Mouse (Mus musculus) hindbrain, embryonic 10.5 days (tissue): ENCODE results near the gene Adam12. TPM values are rescaled to one million over a fixed set of nuclear protein-coding genes. Genes with fewer than 3 reads are reported as not detected.

ENCODE experiments used
- DNase-seq: peaks from one replicate; pipeline ENCODE4 v3.0.0-alpha.2; 2017; ENCODE audit warnings: low spot score
- H3K27ac ChIP-seq: fragments of 300-500 bp; sonication (generic); 2 replicates; pipeline ENCODE4 v1.5.1; 2016; ENCODE audit warnings: mild to moderate bottlenecking, moderate library complexity
- H3K27me3 ChIP-seq: fragments of 300-500 bp; sonication (generic); 2 replicates; pipeline ENCODE4 v1.6.1; 2016; ENCODE audit warnings: mild to moderate bottlenecking; ENCODE audit not compliant: poor library complexity, insufficient read depth, severe bottlenecking
- H3K36me3 ChIP-seq: fragments of 300-500 bp; sonication (generic); 2 replicates; pipeline ENCODE4 v1.6.1; 2016; ENCODE audit warnings: mild to moderate bottlenecking, moderate library complexity
- H3K4me1 ChIP-seq: fragments of 300-500 bp; sonication (generic); replicated peaks from 2 replicates; pipeline ENCODE4 v1.6.1; 2016; ENCODE audit warnings: mild to moderate bottlenecking
- H3K4me3 ChIP-seq: fragments of 300-500 bp; sonication (generic); 2 replicates; pipeline ENCODE4 v1.5.1; 2016; ENCODE audit warnings: mild to moderate bottlenecking, moderate library complexity
- H3K9me3 ChIP-seq: fragments of 300-500 bp; sonication (generic); 2 replicates; pipeline ENCODE4 v1.6.1; 2016; ENCODE audit warnings: mild to moderate bottlenecking, moderate library complexity
- WGBS: fragments of 180-500 bp; shearing (Covaris S2); methylation state at CpG from one replicate; pipeline ENCODE4 v1.1.7; 2016; 5-methylcytosine and 5-hydroxymethylcytosine counted together
- polyA plus RNA-seq: library from polyadenylated mRNA; unstranded; fragments of >200 nt; fragmentation: Nextera tagmentation; extraction: Ambion mirVana; gene quantifications from 2 replicates; pipeline ENCODE4 v1.2.1, GENCODE M21; 2016

The Adam12 gene
- polyA plus RNA-seq, 1 experiment from 2014 or later = 2.0 TPM

- Histone ChIP-seq H3K36me3 (no peaks in the 10 kb centered on the region), H3K9me3 (no peaks in the 10 kb centered on the region), H3K4me3 (no peak overlapping the region), H3K27me3 (no peaks in the 10 kb centered on the region), H3K27ac (no peak overlapping the region), H3K4me1 (no peaks in the 10 kb centered on the region)
- WGBS = 86% methylated on average over 4 of the region's 4 CpGs
- DNase-seq = no peak
These were observed 245.7 kb downstream of the Adam12 start for GRCm38 (mm10) chr7:133986201-133986600.

GRCm38 (mm10) chr7:133985648-133986047 lies 246.3 kb downstream of the Adam12 start:
- no peaks in the 10 kb centered on the region for H3K36me3 ChIP-seq
- DNase-seq = no peak
- no peaks in the 10 kb centered on the region for H3K27me3 ChIP-seq
- no peaks in the 10 kb centered on the region for H3K4me1 ChIP-seq
- no peak overlapping the region for H3K27ac ChIP-seq
- WGBS = 87% methylated on average over 1 of the region's 1 CpGs
- no peaks in the 10 kb centered on the region for H3K9me3 ChIP-seq
- no peak overlapping the region for H3K4me3 ChIP-seq

- Histone ChIP-seq H3K36me3 (no peaks in the 10 kb centered on the region), H3K27ac (no peak overlapping the region), H3K27me3 (no peaks in the 10 kb centered on the region), H3K9me3 (no peaks in the 10 kb centered on the region), H3K4me1 (no peaks in the 10 kb centered on the region), H3K4me3 (no peak overlapping the region)
- no peak for DNase-seq
- WGBS = 78% methylated on average over 8 of the region's 8 CpGs
These were observed 255.4 kb downstream of the Adam12 start for GRCm38 (mm10) chr7:133976388-133977122.

- Histone ChIP-seq H3K9me3 (no peaks in the 10 kb centered on the region), H3K27me3 (no peaks in the 10 kb centered on the region), H3K4me3 (no peak overlapping the region), H3K4me1 (peaks cover 6% of the 10 kb centered on the region; the same call in 1 of the 2 replicates), H3K27ac (no peak overlapping the region), H3K36me3 (no peaks in the 10 kb centered on the region)
- no peak for DNase-seq
- 77% methylated on average over 1 of the region's 1 CpGs for WGBS
These were observed 260.9 kb downstream of the Adam12 start for GRCm38 (mm10) chr7:133971086-133971485.

GRCm38 (mm10) chr7:133970407-133970806 lies 261.5 kb downstream of the Adam12 start:
- no peak overlapping the region for H3K4me3 ChIP-seq
- H3K27ac ChIP-seq = no peak overlapping the region
- WGBS = 73% methylated on average over 5 of the region's 5 CpGs
- no peaks in the 10 kb centered on the region for H3K36me3 ChIP-seq
- no peaks in the 10 kb centered on the region for H3K27me3 ChIP-seq
- peak; percentile 7 for DNase-seq
- H3K4me1 ChIP-seq = peaks cover 6% of the 10 kb centered on the region; the same call in 1 of the 2 replicates
- no peaks in the 10 kb centered on the region for H3K9me3 ChIP-seq

- Histone ChIP-seq H3K27me3 (no peaks in the 10 kb centered on the region), H3K9me3 (no peaks in the 10 kb centered on the region), H3K4me1 (peaks cover 6% of the 10 kb centered on the region; the same call in 1 of the 2 replicates), H3K4me3 (no peak overlapping the region), H3K27ac (no peak overlapping the region), H3K36me3 (no peaks in the 10 kb centered on the region)
- WGBS = 53% methylated on average over 5 of the region's 5 CpGs
- DNase-seq = no peak
These were observed 264.0 kb downstream of the Adam12 start for GRCm38 (mm10) chr7:133967906-133968305.

GRCm38 (mm10) chr7:133963501-133963900 lies 268.4 kb downstream of the Adam12 start:
- Histone ChIP-seq H3K9me3 (no peaks in the 10 kb centered on the region), H3K36me3 (no peaks in the 10 kb centered on the region), H3K4me1 (no peaks in the 10 kb centered on the region; the same call in 1 of the 2 replicates), H3K27ac (no peak overlapping the region), H3K27me3 (no peaks in the 10 kb centered on the region), H3K4me3 (no peak overlapping the region)
- no peak for DNase-seq
- WGBS = 66% methylated on average over 8 of the region's 8 CpGs

GRCm38 (mm10) chr7:133959200-133959599 lies 272.7 kb downstream of the Adam12 start:
- no peaks in the 10 kb centered on the region for H3K27me3 ChIP-seq
- 0 out of 2 replicates have a peak, but pooled peaks cover 5% of the 10 kb centered on the region for H3K4me1 ChIP-seq
- DNase-seq = no peak
- H3K27ac ChIP-seq = no peak overlapping the region
- H3K9me3 ChIP-seq = no peaks in the 10 kb centered on the region
- WGBS = 63% methylated on average over 4 of the region's 4 CpGs
- no peaks in the 10 kb centered on the region for H3K36me3 ChIP-seq
- H3K4me3 ChIP-seq = no peak overlapping the region

GRCm38 (mm10) chr7:133957873-133958272 lies 274.1 kb downstream of the Adam12 start:
- 66% methylated on average over 2 of the region's 2 CpGs for WGBS

GRCm38 (mm10) chr7:133954111-133955091 lies 277.5 kb downstream of the Adam12 start:
- H3K27me3 ChIP-seq = no peaks in the 10 kb centered on the region
- H3K36me3 ChIP-seq = no peaks in the 10 kb centered on the region
- WGBS = 62% methylated on average over 9 of the region's 9 CpGs
- DNase-seq = no peak
- no peak overlapping the region for H3K4me3 ChIP-seq
- 0 out of 2 replicates have a peak, but pooled peaks cover 5% of the 10 kb centered on the region for H3K4me1 ChIP-seq
- no peaks in the 10 kb centered on the region for H3K9me3 ChIP-seq
- H3K27ac ChIP-seq = no peak overlapping the region

More at GRCm38 (mm10) chr7:133957873-133958272, 274.1 kb downstream of the Adam12 start:
- Histone ChIP-seq H3K36me3 (no peaks in the 10 kb centered on the region), H3K27me3 (no peaks in the 10 kb centered on the region), H3K9me3 (no peaks in the 10 kb centered on the region), H3K27ac (no peak overlapping the region), H3K4me1 (0 out of 2 replicates have a peak, but pooled peaks cover 5% of the 10 kb centered on the region), H3K4me3 (no peak overlapping the region)
- DNase-seq = no peak

GRCm38 (mm10) chr7:133951777-133952545 lies 280.0 kb downstream of the Adam12 start:
- H3K27me3 ChIP-seq = no peaks in the 10 kb centered on the region
- WGBS = 90% methylated on average over 14 of the region's 14 CpGs
- no peak for DNase-seq
- no peak overlapping the region for H3K27ac ChIP-seq
- H3K36me3 ChIP-seq = no peaks in the 10 kb centered on the region
- H3K9me3 ChIP-seq = no peaks in the 10 kb centered on the region
- no peak overlapping the region for H3K4me3 ChIP-seq
- H3K4me1 ChIP-seq = 0 out of 2 replicates have a peak, but pooled peaks cover 5% of the 10 kb centered on the region

GRCm38 (mm10) chr7:133947360-133947759 lies 284.6 kb downstream of the Adam12 start:
- no peak overlapping the region for H3K27ac ChIP-seq
- DNase-seq = no peak
- 70% methylated on average over 2 of the region's 2 CpGs for WGBS

More at GRCm38 (mm10) chr7:133947360-133947759, 284.6 kb downstream of the Adam12 start:
- Histone ChIP-seq H3K4me1 (no peaks in the 10 kb centered on the region), H3K4me3 (no peak overlapping the region), H3K36me3 (no peaks in the 10 kb centered on the region), H3K27me3 (no peaks in the 10 kb centered on the region), H3K9me3 (no peaks in the 10 kb centered on the region)
